Mouse (Mus musculus) layer of hippocampus, adult 9-11 months (tissue): ENCODE results near the gene Olfr1347.
"Not testable (repeated sequence)": the region's sequence is repeated elsewhere in the genome, so short reads cannot be mapped to it uniquely, and the experiment has no call there.

Source experiments
- DNase-seq: peaks from one replicate; pipeline ENCODE4 v3.0.0; 2022

The Olfr1347 gene

GRCm38 (mm10) chr7:6499655-6500054 is at the start of gene Olfr1347:
Gene Olfr1347 (minus strand): TSS chr7:6499755.
- DNase-seq = no peak

- no peak for DNase-seq
Observed at GRCm38 (mm10) chr7:6526141-6526540, 26.6 kb upstream of the Olfr1347 start.

DNA sequence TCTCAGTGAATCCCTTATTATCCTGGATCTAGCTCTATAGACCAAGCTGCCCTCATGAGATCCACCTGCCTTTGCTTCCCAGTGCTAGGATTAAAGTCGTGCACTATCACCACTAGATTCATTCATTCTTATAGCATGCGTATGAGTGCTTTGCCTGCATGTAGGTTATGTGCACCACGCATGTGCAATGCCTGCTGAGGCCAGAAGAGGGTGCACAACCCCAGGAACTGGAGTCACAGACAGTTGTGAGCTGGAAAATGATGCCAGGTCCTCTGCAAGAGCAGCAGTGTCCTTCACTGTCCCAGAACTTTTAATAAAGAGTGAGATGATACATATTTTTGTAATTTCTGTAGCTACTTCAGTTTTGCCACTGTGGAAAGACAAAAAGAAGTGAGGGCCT is 25.4 kb upstream of the Olfr1347 start:
- no peak for DNase-seq

DNA sequence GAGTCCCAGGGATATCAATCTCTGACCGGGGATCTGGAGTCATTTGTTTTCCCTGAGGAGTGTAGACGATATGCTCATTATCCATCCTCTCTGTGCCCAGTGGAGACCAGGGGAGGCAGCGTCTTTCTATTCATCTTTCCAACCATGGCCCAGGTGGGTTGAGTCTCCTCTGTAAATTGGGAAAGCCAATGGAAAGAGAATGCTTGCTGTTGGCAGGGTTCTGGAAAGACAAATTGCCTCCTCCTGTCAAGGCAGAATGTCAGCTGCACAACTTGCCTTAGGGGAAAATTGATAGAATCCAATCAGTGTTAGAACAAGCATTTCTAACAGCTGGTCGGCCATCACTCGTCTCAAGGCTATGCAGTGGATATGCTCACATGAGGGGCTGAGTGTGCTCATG is 23.3 kb upstream of the Olfr1347 start, which contains the start of gene Olfr1349:
Gene Olfr1349 (minus strand): TSS at position 101 of the 400 bp plus-strand sequence.
- no peak for DNase-seq

DNA sequence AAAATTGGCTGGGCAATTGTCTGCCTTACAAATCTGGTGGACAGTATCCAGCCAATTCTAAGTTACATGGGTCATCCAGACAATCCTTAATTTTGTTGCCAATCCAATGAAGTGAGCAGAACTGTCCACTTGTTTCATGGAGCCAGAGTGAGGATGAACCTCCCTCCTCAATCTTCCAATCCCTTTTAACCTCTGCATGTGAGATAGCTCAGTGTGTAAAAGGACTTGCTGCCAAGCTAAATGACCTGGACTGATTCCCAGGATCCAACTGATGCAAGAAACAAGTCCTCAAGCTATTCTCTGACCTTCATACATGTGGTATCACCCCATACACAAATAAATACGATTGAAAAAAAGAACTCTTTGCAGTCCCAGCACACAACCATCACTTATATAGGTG is 22.1 kb upstream of the Olfr1347 start:
- no peak for DNase-seq

GRCm38 (mm10) chr7:6508648-6509047 is 9.1 kb upstream of the Olfr1347 start, which contains the start of gene Olfr1348:
Gene Olfr1348 (minus strand): TSS chr7:6508748.
- no peak for DNase-seq

DNA sequence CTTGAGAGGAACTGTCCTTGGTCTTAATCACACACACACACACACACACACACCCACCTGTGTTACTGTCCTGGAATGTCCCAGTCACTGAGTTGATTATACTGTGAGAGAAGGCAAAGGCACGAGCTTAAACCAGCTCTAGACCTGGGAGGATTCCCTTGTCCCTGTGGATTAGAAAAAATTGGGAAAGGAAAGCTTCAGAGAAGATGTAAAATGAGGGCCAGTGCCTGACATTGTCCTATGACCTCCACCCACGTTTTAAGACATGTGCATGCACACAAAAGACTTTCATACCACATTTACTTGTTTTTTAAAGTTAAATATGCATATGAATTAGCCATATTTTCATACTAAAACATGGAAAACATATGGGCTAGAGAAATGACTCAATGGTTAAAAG is 12.7 kb downstream of the Olfr1347 start, which contains the start of gene Olfr5:
Gene Olfr5 (minus strand): TSS at position 101 of the 400 bp plus-strand sequence.
- no peak for DNase-seq

DNA sequence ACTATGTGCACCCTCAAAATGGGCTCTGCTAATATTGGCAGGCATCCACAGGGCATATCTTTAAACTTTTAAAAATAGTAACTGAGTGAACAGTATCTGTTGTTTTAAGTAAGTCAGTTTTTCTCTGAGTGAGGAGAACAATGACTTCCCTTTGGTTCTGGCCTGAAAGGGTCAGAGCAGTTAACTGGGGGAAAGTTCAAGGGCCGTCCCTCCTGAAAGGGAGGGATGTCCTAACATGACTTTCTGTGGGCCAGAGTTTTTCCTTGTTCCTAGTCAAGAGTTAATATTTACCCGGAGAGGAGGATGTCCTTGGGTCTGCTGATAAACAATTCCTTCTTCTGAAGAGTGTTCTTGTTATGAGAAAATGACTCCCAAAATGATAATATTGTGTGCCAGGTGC is 21.9 kb downstream of the Olfr1347 start:
- not testable (repeated sequence) for DNase-seq

DNA sequence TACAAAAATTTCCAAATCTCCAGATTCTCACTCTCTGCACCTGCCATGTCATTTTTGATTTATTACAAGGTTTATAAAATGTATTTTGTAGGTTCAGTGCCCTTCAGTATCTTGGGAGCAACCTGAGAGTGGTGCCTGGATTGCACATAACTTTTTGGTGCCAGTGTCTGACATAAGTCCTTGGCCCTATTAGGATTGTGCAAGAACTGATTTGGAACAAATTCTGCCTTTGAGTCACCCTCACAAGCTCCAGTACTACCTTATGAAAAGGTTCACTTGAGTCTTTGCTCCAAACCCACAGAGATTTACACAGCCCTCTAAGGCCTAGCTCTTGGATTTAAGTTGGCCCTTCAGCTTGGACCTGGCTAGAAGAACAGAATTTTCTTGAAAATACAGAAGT is 32.6 kb downstream of the Olfr1347 start, which contains the start of gene Olfr1346:
Gene Olfr1346 (plus strand): TSS at position 151 of the 400 bp plus-strand sequence.
- no peak for DNase-seq

GRCm38 (mm10) chr7:6456399-6456798 is 43.2 kb downstream of the Olfr1347 start:
- no peak for DNase-seq

DNA sequence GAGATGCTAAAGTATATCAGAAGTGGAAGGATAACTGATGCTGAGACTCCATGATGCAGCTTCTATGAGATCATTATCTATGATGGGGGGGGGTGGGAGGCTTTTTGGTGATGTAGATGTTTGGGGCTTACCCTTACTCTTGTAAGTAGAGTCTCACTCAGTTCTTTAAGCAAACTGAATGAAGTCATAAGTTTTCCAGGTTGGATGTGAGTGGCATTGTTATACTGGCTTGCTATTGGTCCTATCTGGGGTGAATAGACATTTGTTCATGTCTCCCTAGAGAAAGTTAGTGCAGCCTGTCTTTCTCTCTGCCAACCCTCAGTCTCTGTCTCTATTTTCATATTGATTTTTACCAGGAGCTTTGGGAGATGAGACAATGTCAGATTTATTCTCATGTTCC is 43.7 kb downstream of the Olfr1347 start, which contains the start of gene Olfr1336:
Gene Olfr1336 (plus strand): TSS at position 301 of the 400 bp plus-strand sequence.
- DNase-seq = no peak

- no peak for DNase-seq
Observed at GRCm38 (mm10) chr7:6447771-6448170, 51.8 kb downstream of the Olfr1347 start.

- DNase-seq = no peak
Observed at GRCm38 (mm10) chr7:6441173-6441572, 58.4 kb downstream of the Olfr1347 start.

DNA sequence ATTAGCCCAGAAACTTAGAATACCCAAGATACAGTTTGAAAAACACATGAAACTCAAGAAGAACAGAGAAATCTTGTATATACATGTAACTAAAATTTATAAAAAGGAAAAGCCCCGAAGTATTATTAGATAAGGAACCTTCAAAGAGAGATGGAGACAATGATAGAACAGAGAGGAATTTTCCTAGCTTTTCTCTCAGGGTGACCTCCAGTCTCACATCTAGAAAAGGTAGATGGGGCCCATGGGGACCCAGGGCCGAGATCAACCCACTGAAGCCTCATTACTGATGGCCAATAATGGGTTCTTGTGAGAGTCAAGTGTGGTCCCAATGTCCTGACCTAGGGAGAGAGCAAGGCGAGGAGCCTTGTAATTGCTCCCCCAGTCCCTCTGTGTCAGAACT is 61.2 kb downstream of the Olfr1347 start, which contains the start of gene Olfr1344:
Gene Olfr1344 (plus strand): TSS at position 301 of the 400 bp plus-strand sequence.
- no peak for DNase-seq
